Mouse (Mus musculus) right cerebral cortex, adult 2 months (tissue): ENCODE measurements at regions not wholly inside any gene's neighbourhood (a gene's known extent, or its start where the extent isn't known, plus 50 kb on each side); places are given as distances from the start of the nearest gene placed in this dataset.
A peak's percentile ranks its signal among the peaks of the same experiment; 100 is the strongest.

Experiments
- DNase-seq, 2 experiments: peaks; one replicate each; pipeline ENCODE4 v3.0.0; 2021 to 2022; ENCODE audit warnings: low spot score in 2 of 2

GRCm38 (mm10) chrX:61305301-61305890, 120.0 kb upstream of the Cdr1 start:
- peak in 1 of 2 experiments; percentile 2 for DNase-seq

DNA sequence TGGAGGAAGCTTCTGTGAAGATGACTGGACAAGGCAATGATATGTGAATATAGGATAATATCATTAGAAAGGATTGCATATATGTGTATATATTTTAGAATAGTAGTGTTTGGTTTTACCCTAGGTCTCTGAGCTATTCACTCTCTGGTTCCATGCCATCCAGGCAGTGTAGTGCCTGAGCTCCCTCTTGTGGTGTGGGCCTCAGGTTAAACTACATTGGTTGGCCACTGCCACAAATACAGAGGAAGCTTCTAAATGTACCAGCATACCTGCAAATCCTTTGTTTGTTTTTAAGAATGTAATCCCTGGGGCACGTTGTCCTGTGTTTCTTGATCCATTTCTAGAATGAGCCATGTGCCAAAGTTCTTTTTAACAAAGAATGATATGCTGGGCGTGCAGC, 119.1 kb upstream of the Cdr1 start:
- peak in 1 of 2 experiments; percentile 3 for DNase-seq
